27 mouse cellular contexts compared by ENCODE assay signal in genomic region chr1:181407281-181407680, GRCm38 (mm10). TPM values are rescaled to one million over a fixed set of nuclear protein-coding genes. Genes with fewer than 3 reads are reported as not detected.
DNase-seq lines count a peak whose midpoint lies in the region; ATAC-seq and TF ChIP-seq lines count a peak whose summit lies in the region.
"Had no signal": no experiment of that assay in that cellular context is flagged by ENCODE, and none has a peak within 500 bp of the region (broad histone marks: within the 10 kb centered on the region; RNA-seq: fewer than 3 reads in every experiment).

No protein-coding gene starts in this region.

- 77% methylated on average over 11 of the region's 11 CpGs for WGBS in midbrain, postnatal 0 days
- WGBS in midbrain, embryonic 13.5 days: 83% methylated on average over 11 of the region's 11 CpGs
- WGBS in hindbrain, embryonic 15.5 days: 71% methylated on average over 11 of the region's 11 CpGs

- no peaks in the 10 kb centered on the region for H3K27me3 ChIP-seq in midbrain, postnatal 0 days (ENCODE audit: insufficient read depth, low read length)
- no peaks in the 10 kb centered on the region for H3K27me3 ChIP-seq in midbrain, embryonic 13.5 days
- H3K27me3 ChIP-seq in hindbrain, embryonic 15.5 days: no peaks in the 10 kb centered on the region

- no peak for ATAC-seq in midbrain, postnatal 0 days (ENCODE audit: low FRiP score)
- no peak for ATAC-seq in midbrain, embryonic 13.5 days
- ATAC-seq in hindbrain, embryonic 15.5 days (ENCODE audit: low FRiP score, low read depth): 0 out of 2 replicates have a peak, but pooled peaks have one; percentile 16
- ATAC-seq: activated CD4-positive, CD25-positive, alpha-beta regulatory T cell, adult 4 months; forebrain, embryonic 16.5 days; intestine, embryonic 16.5 days; liver, embryonic 12.5 days had no signal

- DNase-seq in midbrain, postnatal 0 days (ENCODE audit: low spot score): peak; percentile 53
- peak; percentile 87 for DNase-seq in cerebellum, adult 11-12 months
- peak; percentile 90 to 93 for DNase-seq in cerebellum, postnatal 10 days
- DNase-seq in right cerebral cortex, postnatal 4 days: no peak
- DNase-seq in layer of hippocampus, adult 8-10 months (ENCODE audit: low spot score in 2 of 2): no peak
- DNase-seq in adrenal gland, adult 2 months: no peak
- DNase-seq: adrenal gland, postnatal 25 days; B cell, adult 2 months; kidney, adult 9 months; kidney, postnatal 14 days; layer of hippocampus, postnatal 36 days; lung, adult 18-20 months; lung, postnatal 10 days had no signal

- no peaks in the 10 kb centered on the region for H3K36me3 ChIP-seq in midbrain, postnatal 0 days (ENCODE audit: insufficient read depth, low read length)
- no peaks in the 10 kb centered on the region for H3K36me3 ChIP-seq in midbrain, embryonic 13.5 days
- H3K36me3 ChIP-seq in hindbrain, embryonic 15.5 days: no peaks in the 10 kb centered on the region
- H3K36me3 ChIP-seq: forebrain, embryonic 10.5 days; heart, embryonic 15.5 days; limb, embryonic 13.5 days; liver, embryonic 12.5 days; midbrain, embryonic 10.5 days had no signal

- no peak overlapping the region for H3K4me2 ChIP-seq in midbrain, postnatal 0 days (ENCODE audit: low read depth, low read length, poor library complexity, severe bottlenecking)
- H3K4me2 ChIP-seq in midbrain, embryonic 13.5 days (replicated peaks): no peak overlapping the region
- H3K4me2 ChIP-seq in hindbrain, embryonic 15.5 days: no peak overlapping the region
- H3K4me2 ChIP-seq: heart, embryonic 15.5 days; limb, embryonic 13.5 days; liver, embryonic 12.5 days had no signal

- H3K4me1 ChIP-seq in midbrain, postnatal 0 days (ENCODE audit: insufficient read depth, low read length): peaks cover 7% of the 10 kb centered on the region; the same call in 1 of the 2 replicates
- H3K4me1 ChIP-seq in midbrain, embryonic 13.5 days (replicated peaks): peaks cover 33% of the 10 kb centered on the region
- peaks cover 23% of the 10 kb centered on the region for H3K4me1 ChIP-seq in hindbrain, embryonic 15.5 days (replicated peaks)
- H3K4me1 ChIP-seq: forebrain, embryonic 10.5 days; heart, embryonic 15.5 days; liver, embryonic 12.5 days had no signal

- no peaks in the 10 kb centered on the region for H3K9me3 ChIP-seq in midbrain, postnatal 0 days (ENCODE audit: low read length)
- no peaks in the 10 kb centered on the region for H3K9me3 ChIP-seq in midbrain, embryonic 13.5 days
- H3K9me3 ChIP-seq in hindbrain, embryonic 15.5 days: no peaks in the 10 kb centered on the region
- H3K9me3 ChIP-seq: forebrain, embryonic 10.5 days; heart, embryonic 15.5 days; limb, embryonic 13.5 days; liver, embryonic 12.5 days; midbrain, embryonic 10.5 days had no signal

- H3K9ac ChIP-seq in midbrain, postnatal 0 days (replicated peaks; ENCODE audit: low read length, poor library complexity, severe bottlenecking): no peak overlapping the region
- no peak overlapping the region for H3K9ac ChIP-seq in midbrain, embryonic 13.5 days (replicated peaks)
- H3K9ac ChIP-seq in hindbrain, embryonic 15.5 days: no peak overlapping the region
- H3K9ac ChIP-seq: heart, embryonic 15.5 days; limb, embryonic 13.5 days; liver, embryonic 12.5 days had no signal

- TF ChIP-seq CTCF in midbrain, postnatal 0 days (IDR thresholded peaks at IDR 0.05): no peak

- H3K27ac ChIP-seq in midbrain, postnatal 0 days (ENCODE audit: low read depth, low read length): no peak overlapping the region
- H3K27ac ChIP-seq in midbrain, embryonic 13.5 days: no peak overlapping the region
- H3K27ac ChIP-seq in hindbrain, embryonic 15.5 days (replicated peaks): 0 out of 2 replicates have a peak overlapping the region, but pooled peaks have one; percentile 11
- H3K27ac ChIP-seq: forebrain, embryonic 10.5 days; heart, embryonic 15.5 days; limb, embryonic 13.5 days; liver, embryonic 12.5 days; midbrain, embryonic 10.5 days; stomach, postnatal 0 days had no signal

- no peak overlapping the region for H3K4me3 ChIP-seq in midbrain, postnatal 0 days (ENCODE audit: low read depth, low read length)
- no peak overlapping the region for H3K4me3 ChIP-seq in midbrain, embryonic 13.5 days (replicated peaks)
- H3K4me3 ChIP-seq in hindbrain, embryonic 15.5 days: no peak overlapping the region
- H3K4me3 ChIP-seq: forebrain, embryonic 10.5 days; heart, embryonic 15.5 days; limb, embryonic 13.5 days; liver, embryonic 12.5 days; midbrain, embryonic 10.5 days had no signal

RNA-seq across cellular contexts. Expression of gene Cnih3, which starts 54.9 kb away (rescaled TPM):
- 35.7 and 40.1 TPM in 2 replicates for total RNA-seq in midbrain, postnatal 0 days (2014; rRNA removed)
- polyA plus RNA-seq in midbrain, postnatal 0 days (2015; fragmentation: Nextera tagmentation; extraction: Ambion mirVana): 18.8 and 22.5 TPM in 2 replicates
- 2.6 and 3.8 TPM in 2 replicates for polyA plus RNA-seq in midbrain, embryonic 13.5 days (2015; fragmentation: Nextera tagmentation; extraction: Ambion mirVana)
- polyA plus RNA-seq in hindbrain, embryonic 15.5 days (2015; fragmentation: Nextera tagmentation; extraction: Ambion mirVana): 13.3 and 14.1 TPM in 2 replicates
- 10 to 100 TPM; 53.8 to 68.4 (median 59.4) TPM for total RNA-seq in layer of hippocampus, adult 8-10 months (2022)
- total RNA-seq in adrenal gland, adult 2 months (2021): not detected
- polyA plus RNA-seq in adrenal gland, adult 2 months (2012; rRNA removed): 0.03 TPM in 1 of 2 replicates, not detected in the other
- total RNA-seq: adrenal gland, postnatal 25 days; heart, adult 8-10 months; hematopoietic stem cell, adult 5-6 weeks; MEL had no signal
- polyA plus RNA-seq: activated CD4-positive, CD25-positive, alpha-beta regulatory T cell, adult 4 months had no signal

Comparison
In these comparisons a context has a peak if more than half of its experiments do, and no peak if none do; other contexts are left out.
1. DNase-seq: peak in midbrain, postnatal 0 days (single experiment), cerebellum, adult 11-12 months (single experiment) and cerebellum, postnatal 10 days (2 of 2); none in right cerebral cortex, postnatal 4 days (single experiment), layer of hippocampus, adult 8-10 months (0 of 2) and adrenal gland, adult 2 months (single experiment).